Mouse (Mus musculus): ENCODE data around the gene Paqr5. TPM values are rescaled to one million over a fixed set of nuclear protein-coding genes. Genes with fewer than 3 reads are reported as not detected.

Paqr5 gene
- 0.14 and 0.41 TPM in 2 replicates for polyA plus RNA-seq (2014; fragmentation: Nextera tagmentation; extraction: Ambion mirVana)

DNA sequence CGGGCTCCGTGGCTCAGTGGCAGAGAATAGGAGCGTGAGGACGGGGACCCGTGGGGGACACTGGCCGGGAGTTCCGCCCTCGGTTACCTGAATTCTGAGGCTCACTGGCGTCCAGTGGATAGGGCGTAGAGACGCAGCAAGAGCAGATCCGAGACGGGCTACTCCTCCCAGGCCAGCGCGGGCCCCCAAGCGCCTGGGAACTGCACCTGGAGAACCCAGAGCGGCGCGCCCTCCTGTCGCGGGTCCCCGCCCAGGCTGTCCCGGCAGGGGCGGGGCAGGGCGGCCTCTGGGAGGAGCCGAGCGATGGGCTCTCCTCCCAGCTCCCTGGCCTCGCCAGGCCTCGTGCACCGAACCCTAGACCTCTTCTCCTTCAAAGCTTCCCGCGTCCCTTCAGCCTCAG is at the start of gene Paqr5:
Gene Paqr5, minus strand, starts transcription at position 257 of the 400 bp plus-strand sequence.
- peak; percentile 76 for ATAC-seq (replicated peaks; ENCODE audit: low FRiP score)
- DNase-seq (ENCODE audit: low spot score): peak; percentile 55
- Histone ChIP-seq H3K4me3 (ENCODE audit: low read depth, low read length) (peak within 1 kb of the TSS; percentile 53), H3K27me3 (replicated peaks; ENCODE audit: control insufficient read depth, insufficient read depth, low read length) (peaks cover 31% of the 10 kb centered on the region), H3K9me3 (ENCODE audit: control insufficient read depth, low read length) (no peaks in the 10 kb centered on the region), H3K4me2 (peak within 1 kb of the TSS; percentile 77), H3K27ac (ENCODE audit: low read depth, low read length) (no peak within 1 kb of the TSS), H3K4me1 (replicated peaks; ENCODE audit: control insufficient read depth, insufficient read depth, low read length) (no peaks in the 10 kb centered on the region), H3K9ac (ENCODE audit: low read depth, low read length) (0 out of 2 replicates have a peak within 1 kb of the TSS, but pooled peaks have one; percentile 9), H3K36me3 (ENCODE audit: control insufficient read depth, insufficient read depth, low read length) (no peaks in the 10 kb centered on the region)
- WGBS: under 1% methylated on average over 32 of the region's 32 CpGs

GRCm38 (mm10) chr9:62062234-62062633 is 35.6 kb upstream of the Paqr5 start:
- H3K4me2 ChIP-seq: no peak overlapping the region
- no peak overlapping the region for H3K27ac ChIP-seq (ENCODE audit: low read depth, low read length)
- H3K9me3 ChIP-seq (ENCODE audit: control insufficient read depth, low read length): no peaks in the 10 kb centered on the region
- H3K27me3 ChIP-seq (replicated peaks; ENCODE audit: control insufficient read depth, insufficient read depth, low read length): no peaks in the 10 kb centered on the region
- 83% methylated on average over 3 of the region's 3 CpGs for WGBS
- ATAC-seq (replicated peaks; ENCODE audit: low FRiP score) (no peak), DNase-seq (ENCODE audit: low spot score) (no peak)
- H3K4me3 ChIP-seq (ENCODE audit: low read depth, low read length): no peak overlapping the region
- H3K9ac ChIP-seq (ENCODE audit: low read depth, low read length): no peak overlapping the region
- H3K4me1 ChIP-seq (replicated peaks; ENCODE audit: control insufficient read depth, insufficient read depth, low read length): no peaks in the 10 kb centered on the region
- no peaks in the 10 kb centered on the region for H3K36me3 ChIP-seq (ENCODE audit: control insufficient read depth, insufficient read depth, low read length)

- DNase-seq (ENCODE audit: low spot score): no peak
These were observed 33.8 kb upstream of the Paqr5 start for GRCm38 (mm10) chr9:62060431-62060830.

DNA sequence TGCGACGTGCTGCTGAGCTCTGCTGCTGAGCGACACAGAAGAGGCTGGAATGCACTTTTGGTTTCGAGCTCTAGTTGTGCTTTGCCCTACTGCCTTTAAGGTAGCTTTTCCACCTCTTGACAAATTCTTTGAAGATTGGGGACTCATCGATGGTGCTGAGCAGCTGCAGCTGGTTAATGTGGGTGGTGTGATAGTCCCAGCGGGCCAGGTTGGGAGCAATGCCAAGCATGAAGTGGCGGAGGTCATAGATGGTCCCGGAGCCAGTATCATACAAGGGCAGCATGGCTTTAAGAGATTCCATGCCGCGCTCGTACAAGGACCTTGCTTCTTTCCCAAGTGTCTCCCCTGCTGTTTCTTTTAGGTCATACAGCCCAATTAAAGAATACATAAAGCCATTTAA is 33.3 kb upstream of the Paqr5 start:
- ATAC-seq (replicated peaks; ENCODE audit: low FRiP score) (no peak), DNase-seq (ENCODE audit: low spot score) (no peak)
- Histone ChIP-seq H3K4me1 (replicated peaks; ENCODE audit: control insufficient read depth, insufficient read depth, low read length) (no peaks in the 10 kb centered on the region), H3K9ac (ENCODE audit: low read depth, low read length) (no peak overlapping the region), H3K4me2 (no peak overlapping the region), H3K27ac (ENCODE audit: low read depth, low read length) (no peak overlapping the region), H3K36me3 (ENCODE audit: control insufficient read depth, insufficient read depth, low read length) (no peaks in the 10 kb centered on the region), H3K4me3 (ENCODE audit: low read depth, low read length) (no peak overlapping the region), H3K27me3 (replicated peaks; ENCODE audit: control insufficient read depth, insufficient read depth, low read length) (no peaks in the 10 kb centered on the region), H3K9me3 (ENCODE audit: control insufficient read depth, low read length) (no peaks in the 10 kb centered on the region)
- WGBS: 89% methylated on average over 11 of the region's 11 CpGs

More at GRCm38 (mm10) chr9:62060431-62060830, 33.8 kb upstream of the Paqr5 start:
- Histone ChIP-seq H3K36me3 (ENCODE audit: control insufficient read depth, insufficient read depth, low read length) (no peaks in the 10 kb centered on the region), H3K9me3 (ENCODE audit: control insufficient read depth, low read length) (no peaks in the 10 kb centered on the region), H3K9ac (ENCODE audit: low read depth, low read length) (no peak overlapping the region), H3K27ac (ENCODE audit: low read depth, low read length) (no peak overlapping the region), H3K27me3 (replicated peaks; ENCODE audit: control insufficient read depth, insufficient read depth, low read length) (no peaks in the 10 kb centered on the region), H3K4me1 (replicated peaks; ENCODE audit: control insufficient read depth, insufficient read depth, low read length) (no peaks in the 10 kb centered on the region), H3K4me3 (ENCODE audit: low read depth, low read length) (no peak overlapping the region), H3K4me2 (no peak overlapping the region)
- 92% methylated on average over 2 of the region's 2 CpGs for WGBS
- ATAC-seq (replicated peaks; ENCODE audit: low FRiP score): no peak

- no peak overlapping the region for H3K4me3 ChIP-seq (ENCODE audit: low read depth, low read length)
- H3K9me3 ChIP-seq (ENCODE audit: control insufficient read depth, low read length): no peaks in the 10 kb centered on the region
- no peaks in the 10 kb centered on the region for H3K27me3 ChIP-seq (replicated peaks; ENCODE audit: control insufficient read depth, insufficient read depth, low read length)
- no peak overlapping the region for H3K27ac ChIP-seq (ENCODE audit: low read depth, low read length)
- ATAC-seq (replicated peaks; ENCODE audit: low FRiP score) (no peak), DNase-seq (ENCODE audit: low spot score) (no peak)
- H3K4me2 ChIP-seq: no peak overlapping the region
- H3K9ac ChIP-seq (ENCODE audit: low read depth, low read length): no peak overlapping the region
- 65% methylated on average over 7 of the region's 7 CpGs for WGBS
- H3K4me1 ChIP-seq (replicated peaks; ENCODE audit: control insufficient read depth, insufficient read depth, low read length): no peaks in the 10 kb centered on the region
- H3K36me3 ChIP-seq (ENCODE audit: control insufficient read depth, insufficient read depth, low read length): no peaks in the 10 kb centered on the region
These were observed 31.3 kb upstream of the Paqr5 start for GRCm38 (mm10) chr9:62057881-62058506.

GRCm38 (mm10) chr9:62056206-62056605 is 29.6 kb upstream of the Paqr5 start:
- Histone ChIP-seq H3K4me2 (no peak overlapping the region), H3K4me1 (replicated peaks; ENCODE audit: control insufficient read depth, insufficient read depth, low read length) (no peaks in the 10 kb centered on the region), H3K36me3 (ENCODE audit: control insufficient read depth, insufficient read depth, low read length) (no peaks in the 10 kb centered on the region), H3K27ac (ENCODE audit: low read depth, low read length) (no peak overlapping the region), H3K9me3 (ENCODE audit: control insufficient read depth, low read length) (no peaks in the 10 kb centered on the region), H3K9ac (ENCODE audit: low read depth, low read length) (no peak overlapping the region), H3K27me3 (replicated peaks; ENCODE audit: control insufficient read depth, insufficient read depth, low read length) (no peaks in the 10 kb centered on the region), H3K4me3 (ENCODE audit: low read depth, low read length) (no peak overlapping the region)
- ATAC-seq (replicated peaks; ENCODE audit: low FRiP score) (no peak), DNase-seq (ENCODE audit: low spot score) (no peak)
- WGBS: 80% methylated on average over 2 of the region's 2 CpGs

GRCm38 (mm10) chr9:62050801-62051200 is 24.1 kb upstream of the Paqr5 start:
- no peaks in the 10 kb centered on the region for H3K36me3 ChIP-seq (ENCODE audit: control insufficient read depth, insufficient read depth, low read length)
- H3K4me3 ChIP-seq (ENCODE audit: low read depth, low read length): no peak overlapping the region
- H3K9ac ChIP-seq (ENCODE audit: low read depth, low read length): no peak overlapping the region
- H3K4me1 ChIP-seq (replicated peaks; ENCODE audit: control insufficient read depth, insufficient read depth, low read length): no peaks in the 10 kb centered on the region
- ATAC-seq (replicated peaks; ENCODE audit: low FRiP score) (no peak), DNase-seq (ENCODE audit: low spot score) (no peak)
- no peaks in the 10 kb centered on the region for H3K27me3 ChIP-seq (replicated peaks; ENCODE audit: control insufficient read depth, insufficient read depth, low read length)
- no peak overlapping the region for H3K4me2 ChIP-seq
- WGBS: 51% methylated on average over 4 of the region's 4 CpGs
- H3K9me3 ChIP-seq (ENCODE audit: control insufficient read depth, low read length): no peaks in the 10 kb centered on the region
- no peak overlapping the region for H3K27ac ChIP-seq (ENCODE audit: low read depth, low read length)

DNA sequence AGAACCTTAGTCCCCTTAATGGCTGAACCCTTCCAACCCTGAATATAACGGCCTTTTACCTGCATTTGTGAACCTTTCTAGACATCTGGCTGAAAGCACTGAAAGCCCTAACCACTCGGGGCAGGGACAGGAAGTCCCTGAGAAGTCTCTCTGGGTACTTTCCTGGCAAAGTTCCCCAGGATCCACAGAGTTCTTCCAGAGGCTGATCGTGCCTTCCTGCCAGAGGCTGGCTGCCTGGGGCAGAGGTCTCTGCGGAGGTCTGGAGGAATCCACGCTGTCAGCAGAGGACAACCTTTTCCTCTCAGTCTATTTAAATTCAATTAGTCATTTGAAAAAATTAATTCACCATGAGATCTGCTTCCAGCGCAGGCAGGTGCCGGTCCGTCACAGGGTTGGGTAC is 22.5 kb upstream of the Paqr5 start:
- ATAC-seq (replicated peaks; ENCODE audit: low FRiP score): no peak
- no peak overlapping the region for H3K9ac ChIP-seq (ENCODE audit: low read depth, low read length)
- H3K9me3 ChIP-seq (ENCODE audit: control insufficient read depth, low read length): no peaks in the 10 kb centered on the region
- H3K27ac ChIP-seq (ENCODE audit: low read depth, low read length): no peak overlapping the region
- whole genome bisulfite sequencing: 74% methylated on average over 8 of the region's 8 CpGs
- H3K36me3 ChIP-seq (ENCODE audit: control insufficient read depth, insufficient read depth, low read length): no peaks in the 10 kb centered on the region
- no peak overlapping the region for H3K4me2 ChIP-seq
- DNase-seq (ENCODE audit: low spot score): no peak
- no peak overlapping the region for H3K4me3 ChIP-seq (ENCODE audit: low read depth, low read length)
- no peaks in the 10 kb centered on the region for H3K27me3 ChIP-seq (replicated peaks; ENCODE audit: control insufficient read depth, insufficient read depth, low read length)
- H3K4me1 ChIP-seq (replicated peaks; ENCODE audit: control insufficient read depth, insufficient read depth, low read length): no peaks in the 10 kb centered on the region

DNA sequence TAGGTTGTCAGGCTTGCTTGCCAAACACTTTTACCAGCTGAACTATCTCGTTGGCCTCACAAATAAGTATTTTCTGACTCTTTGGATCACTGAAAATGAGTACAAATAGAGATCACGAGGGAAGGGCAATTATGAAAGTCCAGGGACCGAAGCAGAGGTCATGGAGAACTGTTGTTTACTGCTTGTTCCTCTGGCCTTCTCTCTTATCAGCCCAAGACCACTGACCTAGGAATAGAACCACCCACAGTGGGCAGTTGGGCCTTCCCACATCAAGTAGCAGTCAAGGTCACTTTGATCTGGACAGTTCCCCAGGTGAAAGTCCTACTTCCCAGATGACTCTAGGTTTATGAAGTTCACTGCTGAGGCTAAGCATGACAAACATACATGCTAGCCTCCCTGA is 15.5 kb upstream of the Paqr5 start:
- DNase-seq (ENCODE audit: low spot score): no peak
- ATAC-seq (replicated peaks; ENCODE audit: low FRiP score): no peak
- H3K9me3 ChIP-seq (ENCODE audit: control insufficient read depth, low read length): no peaks in the 10 kb centered on the region
- no peak overlapping the region for H3K9ac ChIP-seq (ENCODE audit: low read depth, low read length)
- 79% methylated on average over 3 of the region's 3 CpGs for WGBS
- no peaks in the 10 kb centered on the region for H3K4me1 ChIP-seq (replicated peaks; ENCODE audit: control insufficient read depth, insufficient read depth, low read length)
- H3K4me3 ChIP-seq (ENCODE audit: low read depth, low read length): no peak overlapping the region
- H3K27ac ChIP-seq (ENCODE audit: low read depth, low read length): no peak overlapping the region
- H3K27me3 ChIP-seq (replicated peaks; ENCODE audit: control insufficient read depth, insufficient read depth, low read length): no peaks in the 10 kb centered on the region
- H3K36me3 ChIP-seq (ENCODE audit: control insufficient read depth, insufficient read depth, low read length): no peaks in the 10 kb centered on the region
- H3K4me2 ChIP-seq: no peak overlapping the region

Measured in liver, embryonic 11.5 days (tissue).